Mouse (Mus musculus): ENCODE results near the gene Ldlrad3. TPM values are rescaled to one million over a fixed set of nuclear protein-coding genes. Genes with fewer than 3 reads are reported as not detected.

The Ldlrad3 gene
- polyA plus RNA-seq, 1 experiment from 2014 or later = 11.7 TPM

GRCm38 (mm10) chr2:102154771-102155211, 31.4 kb downstream of the Ldlrad3 start:
- no peak for ATAC-seq (replicated peaks; ENCODE audit: insufficient number of reproducible peaks, insufficient read depth, low FRiP score, low read depth)
- WGBS = 52% methylated on average over 6 of the region's 6 CpGs
- no peaks in the 10 kb centered on the region for H3K27me3 ChIP-seq
- no peak overlapping the region for H3K4me2 ChIP-seq
- H3K9me3 ChIP-seq (replicated peaks) = no peaks in the 10 kb centered on the region
- H3K4me1 ChIP-seq (replicated peaks) = peaks cover 10% of the 10 kb centered on the region
- no peak overlapping the region for H3K9ac ChIP-seq
- H3K4me3 ChIP-seq = no peak overlapping the region
- no peaks in the 10 kb centered on the region for H3K36me3 ChIP-seq
- no peak overlapping the region for H3K27ac ChIP-seq

- Histone ChIP-seq H3K27ac (no peak overlapping the region), H3K4me3 (no peak overlapping the region), H3K9ac (no peak overlapping the region), H3K27me3 (no peaks in the 10 kb centered on the region), H3K9me3 (replicated peaks) (no peaks in the 10 kb centered on the region), H3K4me2 (no peak overlapping the region), H3K4me1 (replicated peaks) (peaks cover 10% of the 10 kb centered on the region), H3K36me3 (no peaks in the 10 kb centered on the region)
- 55% methylated on average over 4 of the region's 4 CpGs for WGBS
- no peak for ATAC-seq (replicated peaks; ENCODE audit: insufficient number of reproducible peaks, insufficient read depth, low FRiP score, low read depth)
Observed at GRCm38 (mm10) chr2:102154328-102154727, 31.9 kb downstream of the Ldlrad3 start.

- H3K9ac ChIP-seq = no peak overlapping the region; the same call in 1 of the 2 replicates
- 78% methylated on average over 4 of the region's 4 CpGs for WGBS
- no peaks in the 10 kb centered on the region for H3K36me3 ChIP-seq
- H3K4me1 ChIP-seq (replicated peaks) = peaks cover 10% of the 10 kb centered on the region
- ATAC-seq (replicated peaks; ENCODE audit: insufficient number of reproducible peaks, insufficient read depth, low FRiP score, low read depth) = no peak
- no peaks in the 10 kb centered on the region for H3K27me3 ChIP-seq
- H3K4me2 ChIP-seq = no peak overlapping the region
- H3K4me3 ChIP-seq = no peak overlapping the region
- no peaks in the 10 kb centered on the region for H3K9me3 ChIP-seq (replicated peaks)
- H3K27ac ChIP-seq = no peak overlapping the region
Observed at GRCm38 (mm10) chr2:102153516-102153915, 32.7 kb downstream of the Ldlrad3 start.

- H3K27me3 ChIP-seq = no peaks in the 10 kb centered on the region
- WGBS = 88% methylated on average over 5 of the region's 5 CpGs
- H3K9me3 ChIP-seq (replicated peaks) = no peaks in the 10 kb centered on the region
- no peaks in the 10 kb centered on the region for H3K36me3 ChIP-seq
- no peak for ATAC-seq (replicated peaks; ENCODE audit: insufficient number of reproducible peaks, insufficient read depth, low FRiP score, low read depth)
- no peak overlapping the region for H3K9ac ChIP-seq
- peaks cover 10% of the 10 kb centered on the region for H3K4me1 ChIP-seq (replicated peaks)
- H3K27ac ChIP-seq = no peak overlapping the region
- no peak overlapping the region for H3K4me3 ChIP-seq
- H3K4me2 ChIP-seq = no peak overlapping the region
Observed at GRCm38 (mm10) chr2:102152851-102153250, 33.3 kb downstream of the Ldlrad3 start.

GRCm38 (mm10) chr2:102149058-102149457, 37.1 kb downstream of the Ldlrad3 start:
- no peak overlapping the region for H3K4me2 ChIP-seq
- no peaks in the 10 kb centered on the region for H3K27me3 ChIP-seq
- ATAC-seq (replicated peaks; ENCODE audit: insufficient number of reproducible peaks, insufficient read depth, low FRiP score, low read depth) = no peak
- no peak overlapping the region for H3K9ac ChIP-seq
- WGBS = 81% methylated on average over 2 of the region's 2 CpGs
- no peaks in the 10 kb centered on the region for H3K36me3 ChIP-seq
- H3K4me3 ChIP-seq = no peak overlapping the region
- no peaks in the 10 kb centered on the region for H3K4me1 ChIP-seq (replicated peaks)
- H3K27ac ChIP-seq = no peak overlapping the region
- no peaks in the 10 kb centered on the region for H3K9me3 ChIP-seq (replicated peaks)

GRCm38 (mm10) chr2:102148093-102148492, 38.1 kb downstream of the Ldlrad3 start:
- H3K27ac ChIP-seq = no peak overlapping the region
- no peak for ATAC-seq (replicated peaks; ENCODE audit: insufficient number of reproducible peaks, insufficient read depth, low FRiP score, low read depth)
- no peak overlapping the region for H3K4me2 ChIP-seq
- no peaks in the 10 kb centered on the region for H3K9me3 ChIP-seq (replicated peaks)
- no peak overlapping the region for H3K9ac ChIP-seq
- no peaks in the 10 kb centered on the region for H3K27me3 ChIP-seq
- no peak overlapping the region for H3K4me3 ChIP-seq
- WGBS = 87% methylated on average over 6 of the region's 6 CpGs
- no peaks in the 10 kb centered on the region for H3K36me3 ChIP-seq
- no peaks in the 10 kb centered on the region for H3K4me1 ChIP-seq (replicated peaks)

GRCm38 (mm10) chr2:102147561-102147960, 38.6 kb downstream of the Ldlrad3 start:
- H3K4me3 ChIP-seq = no peak overlapping the region
- no peaks in the 10 kb centered on the region for H3K9me3 ChIP-seq (replicated peaks)
- H3K4me1 ChIP-seq (replicated peaks) = no peaks in the 10 kb centered on the region
- no peak for ATAC-seq (replicated peaks; ENCODE audit: insufficient number of reproducible peaks, insufficient read depth, low FRiP score, low read depth)
- WGBS = 80% methylated on average over 4 of the region's 4 CpGs
- no peak overlapping the region for H3K9ac ChIP-seq
- H3K4me2 ChIP-seq = no peak overlapping the region
- H3K27me3 ChIP-seq = no peaks in the 10 kb centered on the region
- H3K36me3 ChIP-seq = no peaks in the 10 kb centered on the region
- H3K27ac ChIP-seq = no peak overlapping the region

GRCm38 (mm10) chr2:102146386-102146785, 39.8 kb downstream of the Ldlrad3 start:
- ATAC-seq (replicated peaks; ENCODE audit: insufficient number of reproducible peaks, insufficient read depth, low FRiP score, low read depth) = no peak
- H3K4me3 ChIP-seq = no peak overlapping the region
- H3K9me3 ChIP-seq (replicated peaks) = no peaks in the 10 kb centered on the region
- WGBS = 85% methylated on average over 8 of the region's 8 CpGs
- no peaks in the 10 kb centered on the region for H3K36me3 ChIP-seq
- H3K4me2 ChIP-seq = no peak overlapping the region
- H3K4me1 ChIP-seq (replicated peaks) = no peaks in the 10 kb centered on the region
- no peak overlapping the region for H3K9ac ChIP-seq
- H3K27ac ChIP-seq = no peak overlapping the region
- H3K27me3 ChIP-seq = no peaks in the 10 kb centered on the region

- Histone ChIP-seq H3K4me2 (no peak overlapping the region), H3K9ac (no peak overlapping the region), H3K27ac (no peak overlapping the region), H3K4me3 (no peak overlapping the region), H3K9me3 (replicated peaks) (no peaks in the 10 kb centered on the region), H3K4me1 (replicated peaks) (no peaks in the 10 kb centered on the region), H3K27me3 (no peaks in the 10 kb centered on the region), H3K36me3 (no peaks in the 10 kb centered on the region)
- WGBS = 87% methylated on average over 3 of the region's 3 CpGs
- ATAC-seq (replicated peaks; ENCODE audit: insufficient number of reproducible peaks, insufficient read depth, low FRiP score, low read depth) = no peak
Observed at GRCm38 (mm10) chr2:102145036-102145435, 41.1 kb downstream of the Ldlrad3 start.

GRCm38 (mm10) chr2:102144311-102144710, 41.9 kb downstream of the Ldlrad3 start:
- no peak overlapping the region for H3K4me2 ChIP-seq
- WGBS = 86% methylated on average over 1 of the region's 1 CpGs
- no peaks in the 10 kb centered on the region for H3K9me3 ChIP-seq (replicated peaks)
- ATAC-seq (replicated peaks; ENCODE audit: insufficient number of reproducible peaks, insufficient read depth, low FRiP score, low read depth) = no peak
- H3K27me3 ChIP-seq = no peaks in the 10 kb centered on the region
- H3K4me1 ChIP-seq (replicated peaks) = no peaks in the 10 kb centered on the region
- no peak overlapping the region for H3K9ac ChIP-seq
- no peak overlapping the region for H3K4me3 ChIP-seq
- H3K27ac ChIP-seq = no peak overlapping the region
- no peaks in the 10 kb centered on the region for H3K36me3 ChIP-seq

- no peak overlapping the region for H3K27ac ChIP-seq
- no peaks in the 10 kb centered on the region for H3K27me3 ChIP-seq
- H3K4me2 ChIP-seq = no peak overlapping the region
- H3K9me3 ChIP-seq (replicated peaks) = no peaks in the 10 kb centered on the region
- 82% methylated on average over 14 of the region's 14 CpGs for WGBS
- H3K4me1 ChIP-seq (replicated peaks) = no peaks in the 10 kb centered on the region
- H3K4me3 ChIP-seq = no peak overlapping the region
- H3K36me3 ChIP-seq = no peaks in the 10 kb centered on the region
- no peak for ATAC-seq (replicated peaks; ENCODE audit: insufficient number of reproducible peaks, insufficient read depth, low FRiP score, low read depth)
- no peak overlapping the region for H3K9ac ChIP-seq
Observed at GRCm38 (mm10) chr2:102142654-102143271, 43.4 kb downstream of the Ldlrad3 start.

- Histone ChIP-seq H3K4me1 (replicated peaks) (no peaks in the 10 kb centered on the region), H3K9ac (no peak overlapping the region), H3K4me3 (no peak overlapping the region), H3K27ac (no peak overlapping the region), H3K27me3 (no peaks in the 10 kb centered on the region), H3K4me2 (no peak overlapping the region), H3K9me3 (replicated peaks) (no peaks in the 10 kb centered on the region), H3K36me3 (no peaks in the 10 kb centered on the region)
- WGBS = 55% methylated on average over 4 of the region's 4 CpGs
- ATAC-seq (replicated peaks; ENCODE audit: insufficient number of reproducible peaks, insufficient read depth, low FRiP score, low read depth) = no peak
Observed at GRCm38 (mm10) chr2:102142197-102142623, 44.0 kb downstream of the Ldlrad3 start.

Measured in heart, embryonic 15.5 days (tissue).